Mouse (Mus musculus) heart, postnatal 0 days (tissue): Measurements from ENCODE around the gene Frmd8. TPM values are rescaled to one million over a fixed set of nuclear protein-coding genes. Genes with fewer than 3 reads are reported as not detected.

Source experiments
- ATAC-seq: fragments of 200-750 bp; cut with Nextera tagmentation; 2 replicates; pipeline ENCODE4 v1.8.0; 2017; ENCODE audit warnings: low read depth, moderate number of reproducible peaks, moderate library complexity; ENCODE audit not compliant: insufficient read depth
- DNase-seq: peaks from one replicate; pipeline ENCODE4 v3.0.0-alpha.2; 2016; ENCODE audit warnings: low spot score
- H3K27ac ChIP-seq: fragments of 300-500 bp; sonication (generic); 2 replicates; pipeline ENCODE4 v1.5.1; 2014; ENCODE audit warnings: low read depth, mild to moderate bottlenecking
- H3K27me3 ChIP-seq: fragments of 300-500 bp; sonication (generic); 2 replicates; pipeline ENCODE4 v1.6.1; 2014; ENCODE audit warnings: low read length, mixed read lengths; ENCODE audit not compliant: control insufficient read depth, insufficient read depth
- H3K36me3 ChIP-seq: fragments of 300-500 bp; sonication (generic); replicated peaks from 2 replicates; pipeline ENCODE4 v1.6.1; 2014; ENCODE audit warnings: low read length, mixed read lengths; ENCODE audit not compliant: control insufficient read depth, insufficient read depth
- H3K4me1 ChIP-seq: fragments of 300-500 bp; sonication (generic); 2 replicates; pipeline ENCODE4 v1.6.1; 2014; ENCODE audit warnings: antibody characterized with exemption; ENCODE audit not compliant: control insufficient read depth, insufficient read depth
- H3K4me2 ChIP-seq: fragments of 300-500 bp; sonication (generic); 2 replicates; pipeline ENCODE4 v1.6.1; 2014; ENCODE audit warnings: low read depth, mild to moderate bottlenecking, low read length, moderate library complexity
- H3K4me3 ChIP-seq: fragments of 300-500 bp; sonication (generic); 2 replicates; pipeline ENCODE4 v1.5.1; 2014; ENCODE audit warnings: low read depth, low read length
- H3K9ac ChIP-seq: fragments of 300-500 bp; sonication (generic); replicated peaks from 2 replicates; pipeline ENCODE4 v1.6.1; 2014; ENCODE audit warnings: low read depth, low read length, mixed read lengths
- H3K9me3 ChIP-seq: fragments of 300-500 bp; sonication (generic); replicated peaks from 2 replicates; pipeline ENCODE4 v1.6.1; 2016; ENCODE audit warnings: low read length; ENCODE audit not compliant: control insufficient read depth
- CTCF ChIP-seq: IDR thresholded peaks from 2 replicates; pipeline ENCODE4 v1.5.1; 2016; ENCODE audit warnings: antibody characterized with exemption, control low read depth, low read depth
- EP300 ChIP-seq: IDR thresholded peaks from 2 replicates; pipeline ENCODE4 v1.6.1; 2016; ENCODE audit warnings: antibody characterized with exemption, low read depth
- WGBS: fragments of 180-500 bp; shearing (Covaris S2); extraction: QIAGEN DNeasy Blood & Tissue Kit; methylation state at CpG from one replicate; pipeline ENCODE4 v1.1.7; 2014; 5-methylcytosine and 5-hydroxymethylcytosine counted together
- polyA plus RNA-seq: library from polyadenylated mRNA; unstranded; fragments of >200 nt; fragmentation: Nextera tagmentation; extraction: Ambion mirVana; gene quantifications from 2 replicates; pipeline ENCODE4 v1.2.1, GENCODE M21; 2015
- total RNA-seq: library from RNA; depleted of rRNA; stranded (reverse); fragments of >200 nt; gene quantifications from 2 replicates; pipeline ENCODE4 v1.2.3, GENCODE M21; 2014; ENCODE audit warnings: low replicate concordance

Gene Frmd8
- total and polyA plus RNA-seq, 2 experiments from 2014 or later, result 12.8 to 29.1 TPM

DNA sequence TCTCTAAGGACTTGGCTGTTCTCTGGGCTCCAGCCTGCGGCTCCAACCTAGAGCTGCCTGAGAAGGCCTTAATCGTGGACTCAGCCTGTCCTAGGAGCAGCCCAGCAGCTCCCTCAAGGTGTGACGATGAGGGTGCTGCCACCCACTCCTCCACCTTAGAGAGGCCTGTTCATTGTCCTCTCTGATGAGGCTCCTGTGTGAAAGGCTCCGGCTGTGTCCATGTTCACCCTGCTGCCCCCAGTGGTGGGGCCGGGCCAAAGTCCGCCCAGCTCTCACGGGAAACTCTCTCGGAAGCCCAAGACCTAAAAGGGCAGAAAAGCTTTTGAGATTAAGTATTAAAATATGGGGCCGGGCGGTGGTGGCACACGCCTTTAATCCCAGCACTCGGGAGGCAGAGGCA lies 55.5 kb downstream of the Frmd8 start:
- DNase-seq, result peak; percentile 70
- H3K4me2 ChIP-seq, result peak overlapping the region; percentile 30; the same call in 1 of the 2 replicates
- 36% methylated on average over 12 of the region's 12 CpGs for WGBS

DNA sequence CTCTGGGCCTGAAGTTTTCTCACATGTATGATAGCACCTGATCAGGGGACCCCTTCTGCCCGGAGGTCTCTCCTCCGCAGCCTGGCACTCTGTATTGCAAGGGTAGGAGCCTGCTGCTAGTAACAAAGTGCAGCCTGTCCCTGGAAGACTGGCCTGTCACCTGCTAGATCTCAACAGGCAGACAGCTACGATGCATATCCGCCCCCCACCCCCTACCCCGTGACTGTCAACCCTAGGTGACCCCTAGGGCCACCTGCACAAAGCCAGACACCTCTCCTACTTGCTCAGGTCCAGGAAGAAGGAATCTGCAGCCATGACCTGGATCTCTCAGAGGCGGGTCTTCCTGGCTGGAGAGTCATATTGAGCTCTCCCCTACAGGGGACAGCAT lies 56.5 kb downstream of the Frmd8 start:
- peak overlapping the region; percentile 57; the same call in 1 of the 2 replicates for H3K4me2 ChIP-seq
- no peaks in the 10 kb centered on the region for H3K36me3 ChIP-seq
- H3K9ac ChIP-seq, result no peak overlapping the region
- H3K9me3 ChIP-seq, result no peaks in the 10 kb centered on the region
- no peak overlapping the region for H3K4me3 ChIP-seq
- no peak for ATAC-seq
- H3K4me1 ChIP-seq, result peaks cover 51% of the 10 kb centered on the region
- TF ChIP-seq EP300, result no peak
- TF ChIP-seq CTCF, result no peak
- no peaks in the 10 kb centered on the region for H3K27me3 ChIP-seq
- DNase-seq, result no peak
- H3K27ac ChIP-seq, result peak overlapping the region; percentile 90
- WGBS, result 53% methylated on average over 6 of the region's 6 CpGs

More for the DNA sequence above, 55.5 kb downstream of the Frmd8 start:
- peak overlapping the region; percentile 71 for H3K27ac ChIP-seq
- H3K36me3 ChIP-seq, result no peaks in the 10 kb centered on the region
- no peak overlapping the region; the same call in 1 of the 2 replicates for H3K9ac ChIP-seq
- no peak overlapping the region for H3K4me3 ChIP-seq
- peak; percentile 32 for ATAC-seq
- no peaks in the 10 kb centered on the region for H3K9me3 ChIP-seq
- H3K27me3 ChIP-seq, result no peaks in the 10 kb centered on the region
- H3K4me1 ChIP-seq, result peaks cover 58% of the 10 kb centered on the region
- no peak for TF ChIP-seq EP300
- TF ChIP-seq CTCF, result peak; percentile 68

DNA sequence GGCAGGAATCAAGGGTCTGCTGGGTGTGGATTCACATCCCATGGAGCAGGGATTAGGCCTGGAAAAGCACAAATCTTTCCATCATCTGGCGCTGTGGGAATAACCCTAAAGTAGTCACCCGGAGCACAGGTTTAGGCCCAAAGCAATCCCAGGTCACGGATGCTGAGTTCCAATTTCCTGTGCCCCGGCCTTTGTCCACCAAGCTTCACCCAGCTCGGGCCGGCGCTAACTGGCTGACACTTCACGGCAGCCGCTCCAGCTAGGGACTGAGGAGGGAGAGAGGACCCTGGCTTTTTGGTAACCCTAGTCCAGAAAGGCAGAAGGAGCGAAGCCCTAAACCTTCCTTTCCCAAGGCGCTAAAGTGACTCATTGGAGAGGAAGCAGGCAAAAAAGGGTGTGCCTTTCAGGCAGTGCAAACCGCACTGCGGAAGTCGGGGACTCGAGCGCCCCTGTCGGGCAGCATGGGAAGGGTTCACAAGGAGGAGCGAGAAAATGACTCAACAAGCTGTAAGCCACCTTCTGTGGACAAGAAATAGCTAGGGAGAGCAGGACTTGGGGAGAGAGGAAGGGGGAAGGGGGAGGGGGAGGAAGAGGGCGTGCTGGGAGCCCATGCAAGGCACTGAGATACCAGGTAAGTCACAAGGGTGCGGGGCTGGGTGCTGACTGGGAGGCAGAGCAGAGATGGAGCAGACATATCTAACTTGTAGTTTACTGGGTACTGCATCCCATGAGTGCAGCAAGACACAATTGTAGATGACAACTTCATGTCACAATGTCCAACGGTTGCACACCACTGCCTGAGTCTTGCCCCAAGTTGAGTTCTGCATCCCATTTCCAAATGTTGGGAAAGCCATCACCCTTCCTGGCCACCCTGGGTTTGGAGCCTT lies 57.1 kb downstream of the Frmd8 start:
- Histone ChIP-seq H3K9ac (peak overlapping the region; percentile 51; the same call in 1 of the 2 replicates), H3K27ac (peak overlapping the region; percentile 90), H3K9me3 (no peaks in the 10 kb centered on the region), H3K27me3 (no peaks in the 10 kb centered on the region), H3K4me2 (peak overlapping the region; percentile 57), H3K4me3 (peak overlapping the region; percentile 30), H3K36me3 (no peaks in the 10 kb centered on the region), H3K4me1 (peaks cover 50% of the 10 kb centered on the region)
- TF ChIP-seq CTCF (peak; percentile 86), EP300 (peak; percentile 71; the same call in 1 of the 2 replicates)
- WGBS, result 21% methylated on average over 21 of the region's 21 CpGs
- ATAC-seq, result peak; percentile 48
- DNase-seq, result peak; percentile 92

DNA sequence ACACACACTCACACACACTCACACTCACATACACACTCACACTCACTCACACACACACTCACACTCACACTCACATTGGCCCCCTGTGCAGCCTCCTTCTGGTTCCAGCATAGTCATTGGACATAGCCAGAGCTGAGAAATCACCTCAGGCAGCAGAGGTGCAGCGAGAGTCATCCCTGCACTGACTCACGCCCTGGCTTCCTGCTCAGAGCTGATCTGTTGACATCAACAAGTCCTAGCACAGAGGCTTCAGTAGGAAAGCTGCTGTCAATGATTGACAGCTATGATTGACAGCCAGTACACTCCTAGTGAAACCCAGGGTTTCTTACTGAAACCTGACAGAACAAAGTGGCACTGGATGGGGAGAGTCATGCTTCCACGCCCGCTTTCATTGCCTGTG lies 59.1 kb downstream of the Frmd8 start:
- TF ChIP-seq EP300, result no peak
- no peak for TF ChIP-seq CTCF
- Histone ChIP-seq H3K9ac (no peak overlapping the region), H3K4me1 (peaks cover 56% of the 10 kb centered on the region), H3K36me3 (no peaks in the 10 kb centered on the region), H3K4me3 (no peak overlapping the region), H3K4me2 (no peak overlapping the region), H3K9me3 (no peaks in the 10 kb centered on the region), H3K27me3 (no peaks in the 10 kb centered on the region), H3K27ac (0 out of 2 replicates have a peak overlapping the region, but pooled peaks have one; percentile 1)
- ATAC-seq, result no peak
- WGBS, result 77% methylated on average over 4 of the region's 4 CpGs
- DNase-seq, result no peak

DNA sequence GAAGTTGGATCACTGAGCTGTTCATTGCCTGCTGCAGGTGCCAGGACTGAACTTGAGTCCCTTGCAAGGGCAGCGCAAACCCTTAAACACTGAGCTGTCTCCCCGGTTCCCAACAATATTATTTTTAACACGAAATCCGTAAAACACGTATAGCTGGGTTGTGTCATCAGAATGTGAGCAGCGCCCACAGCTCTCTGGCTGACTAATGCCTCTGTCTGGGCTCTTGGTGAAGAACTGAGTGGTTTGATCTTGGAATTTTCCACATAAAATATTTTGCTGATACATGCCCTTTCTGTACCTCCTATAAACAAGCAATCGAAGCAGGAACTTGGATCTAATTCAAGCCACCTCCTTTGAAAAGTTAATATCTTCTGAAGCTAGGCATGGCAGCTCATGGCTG lies 60.1 kb downstream of the Frmd8 start:
- peaks cover 59% of the 10 kb centered on the region for H3K4me1 ChIP-seq
- 76% methylated on average over 7 of the region's 7 CpGs for WGBS
- H3K9me3 ChIP-seq, result no peaks in the 10 kb centered on the region
- TF ChIP-seq EP300 (no peak), CTCF (no peak)
- no peak for ATAC-seq
- no peaks in the 10 kb centered on the region for H3K36me3 ChIP-seq
- DNase-seq, result no peak
- H3K27ac ChIP-seq, result no peak overlapping the region
- H3K27me3 ChIP-seq, result no peaks in the 10 kb centered on the region
- no peak overlapping the region for H3K4me2 ChIP-seq
- H3K4me3 ChIP-seq, result no peak overlapping the region
- no peak overlapping the region for H3K9ac ChIP-seq
